Mouse (Mus musculus) heart, embryonic 16.5 days (tissue): ENCODE results near the gene Cep95. TPM values are rescaled to one million over a fixed set of nuclear protein-coding genes. Genes with fewer than 3 reads are reported as not detected.
"Not testable (repeated sequence)": the region's sequence is repeated elsewhere in the genome, so short reads cannot be mapped to it uniquely, and the experiment has no call there.

Source experiments
- ATAC-seq: fragments of 200-750 bp; cut with Nextera tagmentation; replicated peaks from 2 replicates; pipeline ENCODE4 v1.8.0; 2017; ENCODE audit warnings: moderate number of reproducible peaks; ENCODE audit not compliant: insufficient read depth, low FRiP score; ENCODE audit errors: extremely low read depth
- H3K27ac ChIP-seq: fragments of 300-500 bp; sonication (generic); 2 replicates; pipeline ENCODE4 v1.5.1; 2014; ENCODE audit warnings: mild to moderate bottlenecking, low read length, control low read depth, moderate library complexity
- H3K27me3 ChIP-seq: fragments of 300-500 bp; sonication (generic); 2 replicates; pipeline ENCODE4 v1.6.1; 2014; ENCODE audit warnings: low read length, mixed read lengths; ENCODE audit not compliant: control insufficient read depth, insufficient read depth
- H3K36me3 ChIP-seq: fragments of 300-500 bp; sonication (generic); 2 replicates; pipeline ENCODE4 v1.6.1; 2014; ENCODE audit not compliant: control insufficient read depth, insufficient read depth
- H3K4me1 ChIP-seq: fragments of 300-500 bp; sonication (generic); 2 replicates; pipeline ENCODE4 v1.6.1; 2014; ENCODE audit warnings: low read length, mixed read lengths; ENCODE audit not compliant: control insufficient read depth, insufficient read depth
- H3K4me2 ChIP-seq: fragments of 300-500 bp; sonication (generic); 2 replicates; pipeline ENCODE4 v1.6.1; 2014; ENCODE audit warnings: low read depth, mild to moderate bottlenecking, control low read depth, low read length
- H3K4me3 ChIP-seq: fragments of 300-500 bp; sonication (generic); 2 replicates; pipeline ENCODE4 v1.5.1; 2014; ENCODE audit warnings: mild to moderate bottlenecking, control low read depth, low read length
- H3K9ac ChIP-seq: fragments of 300-500 bp; sonication (generic); 2 replicates; pipeline ENCODE4 v1.6.1; 2014; ENCODE audit warnings: low read length, control low read depth
- H3K9me3 ChIP-seq: fragments of 300-500 bp; sonication (generic); replicated peaks from 2 replicates; pipeline ENCODE4 v1.6.1; 2016; ENCODE audit warnings: low read length; ENCODE audit not compliant: control insufficient read depth
- WGBS: fragments of 180-500 bp; shearing (Covaris S2); extraction: QIAGEN DNeasy Blood & Tissue Kit; methylation state at CpG from one replicate; pipeline ENCODE4 v1.1.7; 2014; 5-methylcytosine and 5-hydroxymethylcytosine counted together
- polyA plus RNA-seq: library from polyadenylated mRNA; unstranded; fragments of >200 nt; fragmentation: Nextera tagmentation; extraction: Ambion mirVana; gene quantifications from 2 replicates; pipeline ENCODE4 v1.2.1, GENCODE M21; 2015

Gene Cep95
- polyA plus RNA-seq, 1 experiment from 2014 or later = 15.1 TPM

DNA sequence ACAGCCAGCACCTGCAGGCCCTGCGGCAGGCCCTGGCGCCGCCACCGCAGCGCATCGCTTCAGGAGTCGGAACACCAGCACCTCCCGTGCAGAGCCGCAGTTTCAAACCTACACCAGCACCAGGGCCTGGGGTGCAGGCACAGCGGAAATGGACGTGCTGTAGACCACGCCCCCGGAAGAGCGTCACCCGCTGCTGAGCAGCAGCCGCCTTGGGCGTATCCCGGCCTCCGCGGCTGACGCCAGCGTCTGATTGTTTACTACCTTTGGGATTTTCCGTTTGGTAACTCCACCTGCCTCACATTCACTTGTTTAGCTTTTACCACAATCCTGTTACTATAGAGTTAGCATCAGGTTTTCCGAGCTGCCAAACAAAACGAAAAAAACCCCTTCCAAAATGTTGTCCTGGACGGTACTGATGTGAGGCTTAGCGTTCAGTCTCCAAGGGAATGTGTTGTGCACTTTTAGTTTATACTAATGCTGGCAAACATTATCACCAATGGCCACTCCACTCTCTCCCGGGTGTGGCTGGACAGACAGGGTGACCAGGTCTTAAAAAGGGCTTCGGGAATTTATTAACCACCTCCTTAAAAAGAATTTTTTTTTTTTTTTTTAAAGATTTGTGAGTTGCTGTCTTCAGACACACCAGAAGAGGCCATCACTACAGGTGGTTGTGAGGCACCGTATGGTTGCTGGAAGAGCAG lies 9.5 kb upstream of the Cep95 start, which contains the start of gene Polg2:
Polg2 (minus strand) TSS at position 150 of the 701 bp plus-strand sequence.
- peaks cover 43% of the 10 kb centered on the region for H3K36me3 ChIP-seq
- peak; percentile 98 for ATAC-seq
- 1% methylated on average over 30 of the region's 30 CpGs for WGBS

DNA sequence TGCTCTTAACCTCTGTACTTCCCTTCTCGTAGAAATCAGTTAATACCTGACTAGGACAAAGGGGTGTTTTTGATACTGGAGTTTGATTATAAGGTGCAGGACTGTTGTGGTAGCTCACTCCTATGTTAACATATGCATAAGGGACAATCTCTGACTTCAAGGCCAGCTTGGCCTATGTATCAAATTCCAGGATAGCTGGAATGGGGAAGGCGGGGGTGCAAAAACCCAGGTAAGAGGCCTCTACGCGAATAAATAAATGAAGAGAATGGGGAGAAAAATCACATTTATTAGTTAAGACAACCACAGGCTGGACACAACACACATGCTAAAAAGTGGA lies 9.0 kb upstream of the Cep95 start:
- no peak; the same call in 1 of the 2 replicates for ATAC-seq
- Histone ChIP-seq H3K4me1 (peaks cover 8% of the 10 kb centered on the region), H3K4me2 (peak overlapping the region; percentile 88), H3K4me3 (peak overlapping the region; percentile 91; the same call in 1 of the 2 replicates), H3K36me3 (peaks cover 39% of the 10 kb centered on the region), H3K9ac (no peak overlapping the region; the same call in 1 of the 2 replicates), H3K27me3 (no peaks in the 10 kb centered on the region), H3K27ac (peak overlapping the region; percentile 97), H3K9me3 (no peaks in the 10 kb centered on the region)
- 70% methylated on average over 4 of the region's 4 CpGs for WGBS

More for the DNA sequence above, 9.5 kb upstream of the Cep95 start, which contains the start of gene Polg2:
- H3K4me2 ChIP-seq = peak within 1 kb of the TSS; percentile 88
- peaks cover 8% of the 10 kb centered on the region for H3K4me1 ChIP-seq
- peak within 1 kb of the TSS; percentile 97 for H3K27ac ChIP-seq
- no peaks in the 10 kb centered on the region for H3K9me3 ChIP-seq
- H3K27me3 ChIP-seq = no peaks in the 10 kb centered on the region
- H3K4me3 ChIP-seq = peak within 1 kb of the TSS; percentile 91
- H3K9ac ChIP-seq = peak within 1 kb of the TSS; percentile 94

DNA sequence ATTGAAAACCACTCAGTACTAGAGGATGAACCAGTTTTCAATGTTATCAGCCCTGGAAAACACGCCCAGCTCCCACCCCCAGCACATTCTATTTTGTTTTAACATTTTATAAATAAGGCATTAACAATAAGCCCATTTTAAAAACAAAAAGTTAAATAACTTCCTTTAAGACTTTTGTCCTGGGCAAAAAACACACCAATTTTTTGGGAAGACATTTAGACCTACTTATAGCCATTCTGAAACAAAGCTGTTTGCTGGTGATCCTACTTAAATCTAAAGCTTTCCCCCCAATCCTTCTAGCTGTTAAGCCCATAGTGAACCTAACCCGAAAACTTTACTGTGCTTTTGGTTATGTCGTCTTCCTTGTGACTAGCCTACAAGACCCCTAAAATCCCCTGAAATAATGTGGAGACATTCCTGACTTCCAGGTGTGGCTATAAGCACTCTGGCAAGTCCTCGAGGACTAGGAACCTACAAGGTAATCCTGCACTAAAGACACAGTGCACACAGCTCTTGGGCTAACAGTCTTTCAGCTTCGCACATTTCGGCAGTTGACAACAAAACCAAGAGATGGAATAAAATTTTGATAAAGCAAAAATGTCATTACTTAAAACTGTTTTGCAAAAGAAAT lies 8.3 kb upstream of the Cep95 start:
- WGBS = 74% methylated on average over 6 of the region's 6 CpGs
- Histone ChIP-seq H3K4me2 (no peak overlapping the region), H3K9me3 (no peaks in the 10 kb centered on the region)

DNA sequence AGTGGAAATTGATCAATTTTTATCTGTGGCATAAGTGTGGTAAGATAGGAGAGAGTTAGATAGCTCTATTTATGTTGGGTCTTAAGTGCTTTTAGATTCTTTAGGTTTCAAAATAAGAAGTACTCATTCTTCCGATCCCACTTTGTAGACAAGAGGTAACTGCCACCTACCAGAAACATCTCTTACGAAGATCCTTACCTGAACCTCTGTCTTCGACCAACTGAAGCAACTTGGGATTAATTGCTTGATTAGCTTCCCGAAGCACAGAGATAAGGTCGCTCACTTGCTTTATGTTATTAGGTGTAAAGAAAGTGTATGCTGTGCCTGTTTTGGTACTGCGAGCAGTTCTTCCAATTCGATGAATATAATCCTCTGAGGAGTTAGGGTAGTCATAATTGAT lies 6.8 kb upstream of the Cep95 start:
- not testable (repeated sequence) for H3K27me3 ChIP-seq, H3K9me3 ChIP-seq, H3K4me2 ChIP-seq, H3K4me3 ChIP-seq, H3K9ac ChIP-seq, H3K27ac ChIP-seq, ATAC-seq
- Histone ChIP-seq H3K36me3 (peaks cover 45% of the 10 kb centered on the region), H3K4me1 (peaks cover 23% of the 10 kb centered on the region)
- 84% methylated on average over 7 of the region's 7 CpGs for WGBS

More for the DNA sequence above, 8.3 kb upstream of the Cep95 start:
- Histone ChIP-seq H3K36me3 (peaks cover 44% of the 10 kb centered on the region), H3K27me3 (no peaks in the 10 kb centered on the region), H3K9ac (no peak overlapping the region; the same call in 1 of the 2 replicates), H3K4me3 (no peak overlapping the region), H3K4me1 (peaks cover 14% of the 10 kb centered on the region), H3K27ac (peak overlapping the region; percentile 48)
- ATAC-seq = no peak

DNA sequence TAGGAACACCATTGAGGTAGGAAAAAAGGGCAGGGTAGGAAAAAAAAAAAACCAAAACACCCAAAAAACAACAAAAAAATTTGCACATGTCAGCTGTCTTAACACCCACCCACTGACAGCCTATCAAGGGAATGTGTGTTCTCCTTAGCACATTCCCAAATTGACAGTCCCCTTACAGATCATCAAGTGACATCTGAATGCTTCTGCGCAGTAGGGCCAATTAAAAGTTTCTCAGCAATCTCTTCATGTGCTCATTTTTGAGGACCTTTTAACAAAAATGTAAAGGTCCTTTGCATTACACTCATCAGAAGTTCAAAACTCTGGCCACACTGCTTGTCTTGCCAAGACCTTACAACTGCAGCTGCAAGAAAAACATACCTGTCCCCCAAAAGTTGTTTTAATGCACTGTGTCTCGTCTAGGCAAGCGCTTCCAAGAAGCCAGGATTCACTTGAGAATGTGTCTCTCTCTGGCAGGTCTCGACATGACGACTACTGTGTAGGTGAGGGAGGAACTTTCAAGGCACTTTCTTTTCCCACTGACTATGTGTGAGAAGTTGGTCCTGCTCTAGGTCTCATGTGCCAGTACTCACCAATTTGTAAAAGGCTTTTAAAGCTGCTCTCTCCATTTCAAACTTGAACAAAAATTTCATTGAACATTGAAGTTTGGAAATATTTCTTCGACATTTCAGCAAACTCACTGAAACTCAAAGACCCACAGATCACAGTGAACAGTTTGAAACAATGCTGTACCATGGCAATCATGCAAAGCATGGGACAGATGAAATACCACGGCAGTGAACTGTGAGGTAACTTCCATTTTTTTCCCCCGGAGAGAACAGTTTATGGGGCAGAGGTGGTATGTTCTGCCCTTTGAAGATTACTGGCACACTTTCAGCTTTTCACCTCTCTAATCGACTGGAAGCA lies 5.9 kb upstream of the Cep95 start:
- 74% methylated on average over 9 of the region's 9 CpGs for WGBS
- ATAC-seq = no peak
- Histone ChIP-seq H3K9me3 (no peaks in the 10 kb centered on the region), H3K4me3 (no peak overlapping the region), H3K27ac (no peak overlapping the region), H3K9ac (no peak overlapping the region), H3K27me3 (no peaks in the 10 kb centered on the region), H3K4me2 (no peak overlapping the region), H3K36me3 (peaks cover 45% of the 10 kb centered on the region), H3K4me1 (peaks cover 21% of the 10 kb centered on the region)

DNA sequence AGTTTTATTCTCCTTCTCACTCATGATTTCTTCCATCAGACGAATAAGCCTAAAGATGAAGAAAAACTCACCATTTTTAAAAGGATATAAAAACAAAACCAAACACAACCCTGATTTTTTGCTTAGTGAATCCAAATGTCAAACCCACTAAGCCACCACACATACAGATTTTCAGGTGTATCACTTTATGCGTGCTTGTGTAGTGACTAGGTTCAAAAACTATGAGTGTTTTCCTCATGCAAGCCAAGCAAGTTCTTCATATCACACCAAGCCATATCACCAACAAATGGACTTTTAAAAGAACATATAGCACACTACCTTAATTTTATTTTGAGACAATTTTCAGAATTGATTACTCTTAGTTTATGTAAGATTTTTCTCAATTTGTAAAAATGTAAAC lies 4.6 kb upstream of the Cep95 start:
- Histone ChIP-seq H3K4me3 (no peak overlapping the region), H3K27ac (no peak overlapping the region), H3K9ac (no peak overlapping the region), H3K4me2 (no peak overlapping the region), H3K4me1 (peaks cover 21% of the 10 kb centered on the region), H3K27me3 (no peaks in the 10 kb centered on the region), H3K9me3 (no peaks in the 10 kb centered on the region), H3K36me3 (peaks cover 45% of the 10 kb centered on the region)
- no peak for ATAC-seq
- WGBS = 84% methylated on average over 2 of the region's 2 CpGs

DNA sequence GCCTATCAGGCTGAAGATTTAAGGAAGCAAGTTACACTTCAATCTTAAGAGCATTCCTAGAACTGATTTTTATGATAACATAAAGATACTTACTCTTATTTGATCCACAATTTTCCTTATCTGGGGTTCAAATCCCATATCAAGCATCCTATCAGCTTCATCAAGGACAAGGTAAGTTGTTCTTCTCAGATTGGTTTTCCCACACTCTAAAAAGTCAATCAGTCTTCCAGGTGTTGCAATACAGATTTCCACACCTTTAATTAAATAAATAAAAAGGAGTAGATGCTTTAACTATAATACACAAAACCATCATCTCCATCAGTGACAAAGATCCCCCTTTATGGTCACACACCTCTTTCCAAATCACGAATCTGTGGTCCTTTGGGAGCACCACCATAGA lies 4.0 kb upstream of the Cep95 start:
- no peak overlapping the region for H3K27ac ChIP-seq
- no peak overlapping the region for H3K4me3 ChIP-seq
- no peaks in the 10 kb centered on the region for H3K27me3 ChIP-seq
- 59% methylated on average over 1 of the region's 1 CpGs for WGBS
- H3K9ac ChIP-seq = no peak overlapping the region
- ATAC-seq = no peak
- H3K4me2 ChIP-seq = no peak overlapping the region
- no peaks in the 10 kb centered on the region for H3K9me3 ChIP-seq
- H3K4me1 ChIP-seq = peaks cover 21% of the 10 kb centered on the region
- peaks cover 45% of the 10 kb centered on the region for H3K36me3 ChIP-seq

DNA sequence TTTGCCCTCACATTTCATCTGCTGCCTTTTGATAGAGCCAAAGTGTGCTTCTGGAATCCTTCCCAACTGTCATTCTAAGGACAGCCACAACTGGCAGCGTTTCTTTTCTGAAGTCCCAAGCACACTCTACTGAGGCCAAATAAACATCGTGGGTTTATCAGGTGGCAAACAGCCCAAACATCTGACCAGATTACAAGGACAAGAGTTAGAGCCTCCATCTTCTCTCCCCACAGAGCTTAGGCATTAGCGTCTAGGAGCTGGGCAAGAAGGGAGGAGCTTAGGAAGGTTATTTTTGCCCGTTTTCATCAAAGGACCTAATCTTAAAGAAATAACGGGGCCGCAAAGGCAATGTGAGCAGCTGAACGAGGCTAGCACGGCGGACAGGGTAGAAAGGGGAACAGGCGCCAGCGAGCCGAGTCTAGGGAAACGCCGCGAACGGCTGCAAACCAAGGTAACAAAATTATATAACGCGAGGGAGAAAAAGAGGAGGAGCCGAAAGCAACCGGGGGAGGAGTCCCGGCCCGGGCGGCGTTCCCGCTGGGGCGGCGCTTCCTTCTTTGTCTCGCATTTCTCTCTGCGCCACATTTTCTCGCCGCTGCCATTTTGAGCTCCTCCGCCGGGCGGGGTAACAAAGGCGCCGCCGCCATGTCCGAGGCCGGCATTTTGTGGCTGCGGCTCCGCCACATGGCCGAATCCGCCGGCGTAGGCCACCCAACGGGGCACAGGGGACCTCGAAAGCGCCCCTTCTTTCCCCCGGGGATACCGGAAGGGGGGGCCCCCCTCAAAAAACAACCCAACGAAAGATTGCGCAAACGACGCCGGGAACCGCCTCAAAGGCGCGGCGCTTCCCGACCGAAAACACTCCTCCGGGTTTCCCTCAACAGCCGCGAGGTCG lies 1.7 kb upstream of the Cep95 start:
- WGBS = under 1% methylated on average over 63 of the region's 65 CpGs
- Histone ChIP-seq H3K36me3 (peaks cover 35% of the 10 kb centered on the region), H3K4me1 (peaks cover 23% of the 10 kb centered on the region), H3K27ac (peak overlapping the region; percentile 100), H3K27me3 (no peaks in the 10 kb centered on the region), H3K4me2 (peak overlapping the region; percentile 85), H3K9ac (peak overlapping the region; percentile 99), H3K4me3 (peak overlapping the region; percentile 93), H3K9me3 (no peaks in the 10 kb centered on the region)
- peak; percentile 33 for ATAC-seq
